Mouse (Mus musculus) kidney, postnatal 0 days (tissue): ENCODE measurements at regions not wholly inside any gene's neighbourhood (a gene's known extent, or its start where the extent isn't known, plus 50 kb on each side); places are given as distances from the start of the nearest gene placed in this dataset.

Experiments used
- ATAC-seq: fragments of 200-750 bp; cut with Nextera tagmentation; replicated peaks from 2 replicates; pipeline ENCODE4 v1.8.0; 2017; ENCODE audit warnings: low read depth, moderate number of reproducible peaks, moderate TSS enrichment, moderate library complexity; ENCODE audit not compliant: low FRiP score
- DNase-seq: peaks from one replicate; pipeline ENCODE4 v3.0.0-alpha.2; 2016; ENCODE audit warnings: low spot score
- H3K27ac ChIP-seq: fragments of 300-500 bp; sonication (generic); 2 replicates; pipeline ENCODE4 v1.5.1; 2014; ENCODE audit warnings: mild to moderate bottlenecking
- H3K27me3 ChIP-seq: fragments of 300-500 bp; sonication (generic); 2 replicates; pipeline ENCODE4 v1.6.1; 2014; ENCODE audit warnings: low read length, mixed read lengths; ENCODE audit not compliant: insufficient read depth
- H3K36me3 ChIP-seq: fragments of 300-500 bp; sonication (generic); 2 replicates; pipeline ENCODE4 v1.6.1; 2014; ENCODE audit warnings: low read length, mixed read lengths; ENCODE audit not compliant: insufficient read depth
- H3K4me1 ChIP-seq: fragments of 300-500 bp; sonication (generic); replicated peaks from 2 replicates; pipeline ENCODE4 v1.6.1; 2014; ENCODE audit warnings: antibody characterized with exemption, low read length, mixed read lengths; ENCODE audit not compliant: insufficient read depth
- H3K4me2 ChIP-seq: fragments of 300-500 bp; sonication (generic); 2 replicates; pipeline ENCODE4 v1.6.1; 2014; ENCODE audit warnings: mild to moderate bottlenecking, low read length, moderate library complexity, mixed read lengths
- H3K4me3 ChIP-seq: fragments of 300-500 bp; sonication (generic); replicated peaks from 2 replicates; pipeline ENCODE4 v1.5.1; 2014; ENCODE audit warnings: low read depth, low read length
- H3K9ac ChIP-seq: fragments of 300-500 bp; sonication (generic); 2 replicates; pipeline ENCODE4 v1.6.1; 2014; ENCODE audit warnings: low read depth, low read length
- H3K9me3 ChIP-seq: fragments of 300-500 bp; sonication (generic); replicated peaks from 2 replicates; pipeline ENCODE4 v1.6.1; 2016; ENCODE audit warnings: low read length, inconsistent platforms, mixed read lengths
- CTCF ChIP-seq: IDR thresholded peaks from 2 replicates; pipeline ENCODE4 v1.5.1; 2016; ENCODE audit warnings: antibody characterized with exemption, low read depth, mild to moderate bottlenecking, moderate library complexity
- WGBS: fragments of 180-500 bp; shearing (Covaris S2); extraction: QIAGEN DNeasy Blood & Tissue Kit; methylation state at CpG from one replicate; pipeline ENCODE4 v1.1.7; 2014; 5-methylcytosine and 5-hydroxymethylcytosine counted together

- H3K27me3 ChIP-seq = no peaks in the 10 kb centered on the region
- no peak for TF ChIP-seq CTCF
- no peak overlapping the region for H3K4me3 ChIP-seq
- no peak overlapping the region for H3K9ac ChIP-seq
- H3K4me1 ChIP-seq = no peaks in the 10 kb centered on the region
- H3K9me3 ChIP-seq = no peaks in the 10 kb centered on the region
- H3K4me2 ChIP-seq = no peak overlapping the region
- DNase-seq (no peak), ATAC-seq (no peak)
- H3K27ac ChIP-seq = no peak overlapping the region
- H3K36me3 ChIP-seq = no peaks in the 10 kb centered on the region
- 87% methylated on average over 2 of the region's 2 CpGs for WGBS
Observed at GRCm38 (mm10) chr13:51355507-51355906, 52.9 kb upstream of the S1pr3 start.
